Mouse (Mus musculus) lung, embryonic 16.5 days (tissue): Measurements from ENCODE around the gene Mtnr1a. TPM values are rescaled to one million over a fixed set of nuclear protein-coding genes. Genes with fewer than 3 reads are reported as not detected.

Experiments used
- polyA plus RNA-seq: library from polyadenylated mRNA; unstranded; fragments of >200 nt; fragmentation: Nextera tagmentation; extraction: Ambion mirVana; gene quantifications from 2 replicates; pipeline ENCODE4 v1.2.1, GENCODE M21; 2015

Mtnr1a gene
- polyA plus RNA-seq, 1 experiment from 2014 or later, result not detected

Other genes starting within 250 kb of the Mtnr1a start
- gene Fat1, start 133.7 kb upstream of the Mtnr1a start, polyA plus RNA-seq, result 16.5 and 18.8 TPM in 2 replicates
- 0.16 and 0.73 TPM in 2 replicates for gene F11, start 192.9 kb downstream of the Mtnr1a start, polyA plus RNA-seq
- gene Klkb1, start 225.7 kb downstream of the Mtnr1a start, polyA plus RNA-seq, result 0.03 and 0.39 TPM in 2 replicates
- gene Gm45753, start 239.3 kb downstream of the Mtnr1a start, polyA plus RNA-seq, result 0.10 TPM in 1 of 2 replicates, not detected in the other